Mouse (Mus musculus) gastrocnemius, postnatal 4 days (tissue): ENCODE results near the gene Pnmt. TPM values are rescaled to one million over a fixed set of nuclear protein-coding genes. Genes with fewer than 3 reads are reported as not detected.
"Not testable (repeated sequence)": the region's sequence is repeated elsewhere in the genome, so short reads cannot be mapped to it uniquely, and the experiment has no call there.

Experiments
- DNase-seq, 2 experiments: peaks; one replicate each; pipeline ENCODE4 v3.0.0; 2021 to 2022; ENCODE audit warnings: low spot score in 2 of 2, mixed read lengths in 2 of 2
- total RNA-seq, 2 experiments: library from RNA; stranded (reverse); gene quantifications; 2 replicates each; pipeline ENCODE4 v1.2.3; 2021

The Pnmt gene
- total RNA-seq, 2 experiments from 2014 or later: 0.71 TPM; not detected in 1

GRCm38 (mm10) chr11:98357396-98358160, 28.7 kb upstream of the Pnmt start:
- no peak for DNase-seq

GRCm38 (mm10) chr11:98358161-98359083, 27.8 kb upstream of the Pnmt start, which contains the start of gene Stard3:
Gene Stard3 (plus strand): TSS chr11:98358368.
- DNase-seq: peak; percentile 73 to 92

- DNase-seq: no peak
Measured at GRCm38 (mm10) chr11:98360866-98361521, 25.3 kb upstream of the Pnmt start.

- DNase-seq: no peak
Measured at GRCm38 (mm10) chr11:98363817-98364216, 22.4 kb upstream of the Pnmt start.

- DNase-seq: no peak
Measured at GRCm38 (mm10) chr11:98364410-98364809, 21.8 kb upstream of the Pnmt start.

- DNase-seq: no peak
Measured at GRCm38 (mm10) chr11:98366290-98366689, 20.0 kb upstream of the Pnmt start.

- DNase-seq: no peak
Measured at GRCm38 (mm10) chr11:98367171-98367862, 18.9 kb upstream of the Pnmt start.

GRCm38 (mm10) chr11:98367863-98368186, 18.4 kb upstream of the Pnmt start:
- no peak for DNase-seq

GRCm38 (mm10) chr11:98369337-98369736, 16.9 kb upstream of the Pnmt start:
- DNase-seq: no peak

GRCm38 (mm10) chr11:98370588-98370987, 15.7 kb upstream of the Pnmt start:
- DNase-seq: no peak

- DNase-seq: no peak
Measured at GRCm38 (mm10) chr11:98371556-98372240, 14.6 kb upstream of the Pnmt start.

- DNase-seq: peak in 1 of 2 experiments; percentile 61
Measured at GRCm38 (mm10) chr11:98372406-98372805, 13.8 kb upstream of the Pnmt start.

- DNase-seq: no peak
Measured at GRCm38 (mm10) chr11:98373244-98373643, 13.0 kb upstream of the Pnmt start.

- no peak for DNase-seq
Measured at GRCm38 (mm10) chr11:98374266-98374665, 12.0 kb upstream of the Pnmt start.

- DNase-seq: no peak
Measured at GRCm38 (mm10) chr11:98376756-98377155, 9.5 kb upstream of the Pnmt start.

GRCm38 (mm10) chr11:98377787-98378186, 8.5 kb upstream of the Pnmt start:
- DNase-seq: no peak

- DNase-seq: no peak
Measured at GRCm38 (mm10) chr11:98379379-98379778, 6.9 kb upstream of the Pnmt start.

GRCm38 (mm10) chr11:98380106-98380505, 6.1 kb upstream of the Pnmt start:
- DNase-seq: no peak

GRCm38 (mm10) chr11:98381651-98382050, 4.6 kb upstream of the Pnmt start:
- no peak for DNase-seq

GRCm38 (mm10) chr11:98382405-98382804, 3.8 kb upstream of the Pnmt start:
- DNase-seq: not testable (repeated sequence)
